Mouse (Mus musculus) stomach, embryonic 14.5 days (tissue): Measurements from ENCODE around the gene Eogt. TPM values are rescaled to one million over a fixed set of nuclear protein-coding genes. Genes with fewer than 3 reads are reported as not detected.

Experiments used
- ATAC-seq: fragments of 200-750 bp; cut with Nextera tagmentation; 2 replicates; pipeline ENCODE4 v1.8.0; 2017; ENCODE audit warnings: low read depth, moderate TSS enrichment; ENCODE audit not compliant: insufficient number of reproducible peaks, insufficient read depth, low FRiP score
- H3K27ac ChIP-seq: fragments of 300-500 bp; sonication (generic); 2 replicates; pipeline ENCODE4 v1.5.1; 2014; ENCODE audit warnings: mild to moderate bottlenecking, low read length, moderate library complexity, mixed read lengths
- H3K27me3 ChIP-seq: fragments of 300-500 bp; sonication (generic); 2 replicates; pipeline ENCODE4 v1.6.1; 2014; ENCODE audit warnings: low read length, control low read depth, mixed read lengths; ENCODE audit not compliant: control insufficient read depth, insufficient read depth
- H3K36me3 ChIP-seq: fragments of 300-500 bp; sonication (generic); 2 replicates; pipeline ENCODE4 v1.6.1; 2014; ENCODE audit warnings: mild to moderate bottlenecking, control low read depth, low read length, moderate library complexity, mixed read lengths; ENCODE audit not compliant: control insufficient read depth, insufficient read depth
- H3K4me1 ChIP-seq: fragments of 300-500 bp; sonication (generic); 2 replicates; pipeline ENCODE4 v1.6.1; 2014; ENCODE audit warnings: low read length, control low read depth, mixed read lengths; ENCODE audit not compliant: control insufficient read depth, insufficient read depth
- H3K4me2 ChIP-seq: fragments of 300-500 bp; sonication (generic); replicated peaks from 2 replicates; pipeline ENCODE4 v1.6.1; 2014; ENCODE audit warnings: low read depth, low read length, control low read depth
- H3K4me3 ChIP-seq: fragments of 300-500 bp; sonication (generic); 2 replicates; pipeline ENCODE4 v1.5.1; 2014; ENCODE audit warnings: low read depth, low read length, control low read depth
- H3K9ac ChIP-seq: fragments of 300-500 bp; sonication (generic); replicated peaks from 2 replicates; pipeline ENCODE4 v1.6.1; 2014; ENCODE audit warnings: low read depth, mild to moderate bottlenecking, control low read depth, low read length, moderate library complexity, mixed read lengths
- H3K9me3 ChIP-seq: fragments of 300-500 bp; sonication (generic); 2 replicates; pipeline ENCODE4 v1.6.1; 2016; ENCODE audit warnings: low read depth, low read length, control low read depth; ENCODE audit not compliant: control insufficient read depth
- WGBS: fragments of 180-500 bp; shearing (Covaris S2); extraction: QIAGEN DNeasy Blood & Tissue Kit; methylation state at CpG from one replicate; pipeline ENCODE4 v1.1.7; 2014; 5-methylcytosine and 5-hydroxymethylcytosine counted together
- polyA plus RNA-seq: library from polyadenylated mRNA; unstranded; fragments of >200 nt; fragmentation: Nextera tagmentation; extraction: Ambion mirVana; gene quantifications from 2 replicates; pipeline ENCODE4 v1.2.1, GENCODE M21; 2014

Eogt gene
- polyA plus RNA-seq, 1 experiment from 2014 or later, result 11.7 TPM

DNA sequence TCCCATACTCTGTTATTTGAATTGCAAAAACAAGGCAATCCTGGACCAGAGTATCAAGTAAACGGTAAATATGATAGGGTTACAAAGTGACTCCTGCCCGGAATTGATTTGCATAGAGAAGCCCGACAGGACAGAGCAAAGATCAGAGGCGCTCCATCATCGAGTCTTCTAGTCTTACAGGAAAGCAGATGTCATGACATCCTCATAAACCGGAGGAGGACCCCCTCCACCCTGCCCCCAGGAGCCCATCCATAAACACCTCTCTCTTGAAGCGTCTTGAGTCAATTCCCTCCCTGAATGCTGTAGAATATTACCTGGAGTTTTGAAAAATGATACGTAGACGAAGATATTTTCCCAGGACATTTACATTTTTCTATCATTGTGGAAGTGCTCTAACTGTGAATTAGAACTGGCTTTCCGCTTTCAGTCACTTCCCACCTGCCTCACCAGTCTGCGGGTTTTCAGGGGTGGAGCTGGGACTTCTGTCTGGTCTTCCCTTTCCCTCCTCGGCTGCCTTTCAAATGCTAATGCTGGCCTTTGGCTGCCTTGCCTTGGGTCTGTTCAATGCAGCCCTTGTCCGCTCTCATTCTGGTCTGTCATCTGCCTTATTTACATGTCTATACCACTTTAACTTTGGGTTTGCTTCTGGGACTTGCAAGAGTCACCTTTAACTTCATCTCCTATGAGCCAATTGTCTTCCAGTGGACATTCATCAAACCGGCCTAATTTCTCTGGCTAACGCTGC is 46.9 kb downstream of the Eogt start:
- H3K36me3 ChIP-seq, result no peaks in the 10 kb centered on the region
- no peak overlapping the region for H3K27ac ChIP-seq
- H3K9me3 ChIP-seq, result no peaks in the 10 kb centered on the region
- H3K4me2 ChIP-seq, result no peak overlapping the region
- H3K4me1 ChIP-seq, result no peaks in the 10 kb centered on the region
- H3K9ac ChIP-seq, result no peak overlapping the region
- H3K27me3 ChIP-seq, result no peaks in the 10 kb centered on the region; the same call in 1 of the 2 replicates
- no peak for ATAC-seq
- WGBS, result 11% methylated on average over 15 of the region's 15 CpGs
- H3K4me3 ChIP-seq, result no peak overlapping the region

DNA sequence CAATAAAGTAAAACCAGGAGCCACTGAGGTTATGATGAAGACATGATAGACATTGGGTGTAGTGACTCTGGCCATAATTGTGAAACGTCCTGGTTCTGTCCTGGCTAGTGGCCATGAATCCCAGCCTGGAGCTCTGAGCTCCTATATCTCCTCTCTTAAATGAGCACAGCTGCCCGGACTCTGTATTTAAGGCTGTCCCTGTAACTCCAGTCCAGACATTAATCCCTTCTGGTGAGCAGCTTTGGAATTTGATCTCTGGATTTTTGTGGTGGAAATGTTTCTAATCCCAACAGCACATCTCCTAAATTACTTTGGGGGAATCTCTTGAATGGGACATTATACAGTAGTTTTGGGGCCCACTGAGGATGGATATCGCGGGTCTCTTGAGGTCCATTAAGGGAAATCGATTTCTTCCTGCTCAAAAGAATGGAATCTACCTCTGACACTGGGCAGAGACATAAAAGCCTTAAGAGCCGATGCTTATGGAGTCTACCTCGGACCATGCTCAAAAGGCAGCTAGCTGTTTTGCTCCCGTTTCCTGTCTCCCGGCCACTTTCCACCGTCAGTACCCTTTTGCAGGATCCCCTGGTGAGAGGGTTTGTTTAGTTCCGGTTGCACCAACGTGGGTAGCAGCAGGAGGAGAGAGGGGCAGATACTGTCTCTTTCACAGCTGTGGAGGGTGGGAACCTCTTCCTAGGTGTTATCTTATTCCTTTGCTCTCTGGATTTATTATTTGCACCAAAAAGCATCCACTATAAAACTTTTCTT is 47.6 kb downstream of the Eogt start:
- H3K27me3 ChIP-seq, result no peaks in the 10 kb centered on the region; the same call in 1 of the 2 replicates
- H3K27ac ChIP-seq, result no peak overlapping the region
- H3K4me2 ChIP-seq, result no peak overlapping the region
- H3K9me3 ChIP-seq, result no peaks in the 10 kb centered on the region
- H3K36me3 ChIP-seq, result no peaks in the 10 kb centered on the region
- no peak overlapping the region for H3K4me3 ChIP-seq
- no peak for ATAC-seq
- H3K9ac ChIP-seq, result no peak overlapping the region
- 20% methylated on average over 12 of the region's 12 CpGs for WGBS
- no peaks in the 10 kb centered on the region for H3K4me1 ChIP-seq

DNA sequence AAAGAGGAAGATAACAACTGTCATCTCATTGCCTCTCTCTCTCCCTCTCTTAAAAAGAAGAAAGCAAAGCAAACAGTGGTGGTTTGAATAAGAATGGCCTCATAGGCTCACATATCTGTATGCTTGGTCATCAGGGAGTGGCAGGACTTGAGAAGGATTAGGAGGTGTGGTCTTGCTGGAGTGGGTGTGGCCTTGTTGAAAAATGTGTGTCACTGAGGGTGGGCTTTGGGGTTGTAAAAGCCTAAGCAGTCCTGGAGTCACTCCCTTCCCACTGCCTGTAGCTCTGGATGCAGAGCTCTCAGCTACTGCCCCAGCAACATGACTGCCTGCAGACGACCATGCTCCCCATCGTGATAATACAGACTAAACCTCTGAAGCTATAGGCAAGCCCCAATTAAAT is 66.6 kb downstream of the Eogt start:
- WGBS, result 89% methylated on average over 2 of the region's 2 CpGs
- Histone ChIP-seq H3K4me3 (no peak overlapping the region), H3K36me3 (no peaks in the 10 kb centered on the region), H3K27me3 (no peaks in the 10 kb centered on the region), H3K9me3 (no peaks in the 10 kb centered on the region), H3K4me1 (no peaks in the 10 kb centered on the region), H3K27ac (no peak overlapping the region), H3K4me2 (no peak overlapping the region), H3K9ac (no peak overlapping the region)
- no peak for ATAC-seq

DNA sequence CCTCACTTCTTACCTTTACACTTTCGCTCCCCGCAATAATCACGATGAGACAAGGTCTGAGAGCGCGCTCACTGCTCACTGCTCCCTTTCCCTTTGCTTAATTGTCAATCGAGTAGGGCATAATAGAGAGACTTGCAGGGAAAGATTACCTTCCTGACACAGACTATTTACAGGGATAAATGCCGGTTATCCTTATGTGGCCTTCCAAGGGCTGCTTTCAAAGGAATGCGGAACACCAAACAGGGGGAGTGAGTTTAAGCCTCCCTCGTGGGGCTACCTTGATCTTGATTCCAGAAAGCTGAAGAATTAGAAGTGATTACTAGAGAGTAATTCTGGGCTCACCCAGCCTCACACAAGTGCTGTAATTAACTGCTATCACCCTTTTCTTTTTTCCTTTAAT is 69.0 kb downstream of the Eogt start:
- ATAC-seq, result no peak
- Histone ChIP-seq H3K4me2 (no peak overlapping the region), H3K9ac (no peak overlapping the region), H3K27me3 (no peaks in the 10 kb centered on the region), H3K4me1 (no peaks in the 10 kb centered on the region), H3K27ac (no peak overlapping the region), H3K36me3 (no peaks in the 10 kb centered on the region), H3K9me3 (no peaks in the 10 kb centered on the region), H3K4me3 (no peak overlapping the region)
- WGBS, result 49% methylated on average over 9 of the region's 9 CpGs

DNA sequence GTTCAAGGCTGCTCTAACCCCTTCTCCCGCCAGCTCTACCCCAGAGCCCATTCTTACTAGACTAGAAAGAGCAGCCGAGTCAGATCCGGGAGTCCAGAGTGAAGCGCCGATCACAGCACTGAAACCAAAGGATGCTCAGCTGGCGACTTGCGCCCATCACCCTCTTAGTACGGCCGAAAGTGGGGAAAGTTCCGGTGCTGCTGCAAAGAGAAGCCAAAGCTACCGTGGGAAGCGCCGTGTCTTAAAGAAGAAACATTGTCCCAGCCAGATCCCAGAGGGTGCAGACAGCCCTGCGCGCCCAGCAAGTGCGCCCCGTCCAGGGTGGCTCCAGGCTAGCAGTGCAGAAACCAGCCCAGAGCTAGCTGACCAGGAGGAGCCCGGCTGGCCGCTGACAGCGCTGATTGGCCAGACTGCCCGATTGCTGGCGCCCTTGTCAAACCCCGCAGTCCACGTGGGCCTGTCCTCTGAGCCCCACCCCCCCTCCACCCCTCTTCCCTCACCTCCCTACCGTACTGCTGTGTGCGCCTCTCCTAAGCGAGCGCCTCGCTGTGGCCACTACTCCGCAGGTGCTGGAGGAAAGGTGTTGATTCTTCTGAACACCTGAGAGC is 88.8 kb downstream of the Eogt start, which contains the start of gene Fam19a4:
Gene Fam19a4, minus strand, starts transcription at position 340 of the 608 bp plus-strand sequence.
- Histone ChIP-seq H3K27me3 (peaks cover 15% of the 10 kb centered on the region), H3K4me3 (peak within 1 kb of the TSS; percentile 39), H3K36me3 (no peaks in the 10 kb centered on the region), H3K27ac (no peak within 1 kb of the TSS), H3K4me2 (peak within 1 kb of the TSS; percentile 76), H3K9me3 (no peaks in the 10 kb centered on the region), H3K4me1 (peaks cover 7% of the 10 kb centered on the region; the same call in 1 of the 2 replicates), H3K9ac (no peak within 1 kb of the TSS)
- ATAC-seq, result peak; percentile 92
- WGBS, result 2% methylated on average over 30 of the region's 30 CpGs

Other genes with a start within 250 kb of the Eogt start
- 0.29 TPM in 1 of 2 replicates, not detected in the other for gene Fam19a4, start 88.8 kb downstream of the Eogt start, polyA plus RNA-seq
- 34.4 and 36.1 TPM in 2 replicates for gene Tmf1, start 29.9 kb upstream of the Eogt start, polyA plus RNA-seq
- 79.9 and 85.7 TPM in 2 replicates for gene Uba3, start 56.5 kb upstream of the Eogt start, polyA plus RNA-seq
- 29.0 and 34.5 TPM in 2 replicates for gene Arl6ip5, start 61.5 kb upstream of the Eogt start, polyA plus RNA-seq
- gene Lmod3, start 103.6 kb upstream of the Eogt start, polyA plus RNA-seq, result not detected in 2 replicates